Mouse (Mus musculus) T-helper 1 cell (primary cell): ENCODE results near the gene Mrpl45.
"Not testable (repeated sequence)": the region's sequence is repeated elsewhere in the genome, so short reads cannot be mapped to it uniquely, and the experiment has no call there.

Experiments used
- in situ Hi-C: fragments of 300-600 bp; cut with MboI, MseI; formaldehyde crosslinking; loops from one replicate; pipeline ENCODE4 v1.15.1; 2025; ENCODE audit warnings: high pct_unique_total_duplicates

The Mrpl45 gene

DNA sequence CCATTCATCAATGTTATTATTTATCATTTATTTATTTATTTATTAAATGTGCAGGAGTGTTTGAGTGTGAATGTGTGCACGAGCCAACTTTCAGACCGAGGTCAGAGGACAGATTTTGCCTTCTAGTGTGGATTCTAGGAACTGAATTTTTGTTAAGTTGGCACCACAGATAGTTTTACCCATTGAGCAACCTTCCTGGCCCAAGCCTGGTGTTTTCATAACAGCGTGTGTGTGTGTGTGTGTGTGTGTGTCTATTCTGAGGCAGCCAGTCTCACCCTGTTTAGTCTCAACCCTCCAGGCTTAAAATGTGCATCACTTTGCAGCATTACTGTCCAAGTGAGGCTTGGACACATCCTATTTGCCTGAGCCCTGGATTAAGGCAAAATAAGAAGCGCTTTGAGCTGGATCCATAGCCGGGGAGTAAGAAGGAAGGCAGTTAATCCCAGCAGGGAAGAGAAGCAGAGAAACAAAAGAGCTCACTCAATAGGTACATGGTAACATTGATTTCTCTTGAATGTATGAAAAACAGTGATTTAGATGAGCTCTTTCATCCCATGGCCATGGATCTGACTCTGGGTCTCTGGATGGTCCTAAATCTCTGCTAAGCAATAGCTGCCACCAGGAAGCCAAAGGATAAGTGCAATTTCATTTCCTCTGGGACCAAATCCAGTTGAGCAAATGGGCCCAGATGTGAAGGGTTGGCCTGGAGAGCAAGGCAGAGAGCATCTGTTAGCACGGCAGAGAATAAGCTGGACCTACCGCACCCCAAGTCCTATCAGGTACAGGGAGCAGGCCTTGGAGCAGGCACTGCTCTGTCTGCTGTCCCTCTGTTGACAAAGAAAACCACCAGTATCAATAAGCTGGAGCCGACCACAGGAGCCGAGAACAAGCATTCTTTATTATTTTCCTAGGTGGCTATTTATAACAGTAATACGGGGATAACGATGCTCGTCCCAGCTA lies 16.0 kb downstream of the Mrpl45 start:
- in situ Hi-C loops, result no loop called here

DNA sequence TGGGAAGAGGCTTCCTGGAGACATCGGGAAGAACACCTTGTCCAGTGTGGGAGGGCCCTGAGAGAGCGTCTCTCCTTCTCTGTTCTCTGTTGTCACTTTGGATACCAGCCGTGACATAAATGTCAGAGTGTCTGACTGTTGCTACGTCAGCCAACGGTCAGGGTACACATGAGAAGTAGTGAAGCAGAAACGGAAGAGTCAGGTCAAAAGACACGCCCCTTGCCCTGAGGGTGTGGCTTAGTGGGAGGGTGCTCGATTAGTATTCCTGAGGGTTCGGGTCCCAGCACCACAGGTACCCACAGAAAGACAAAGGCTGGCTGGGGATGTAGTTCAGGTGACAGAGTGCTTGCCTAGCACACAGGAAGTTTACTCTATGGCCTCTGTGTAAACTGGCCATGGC lies 17.5 kb downstream of the Mrpl45 start:
- in situ Hi-C loops, result no loop called here

DNA sequence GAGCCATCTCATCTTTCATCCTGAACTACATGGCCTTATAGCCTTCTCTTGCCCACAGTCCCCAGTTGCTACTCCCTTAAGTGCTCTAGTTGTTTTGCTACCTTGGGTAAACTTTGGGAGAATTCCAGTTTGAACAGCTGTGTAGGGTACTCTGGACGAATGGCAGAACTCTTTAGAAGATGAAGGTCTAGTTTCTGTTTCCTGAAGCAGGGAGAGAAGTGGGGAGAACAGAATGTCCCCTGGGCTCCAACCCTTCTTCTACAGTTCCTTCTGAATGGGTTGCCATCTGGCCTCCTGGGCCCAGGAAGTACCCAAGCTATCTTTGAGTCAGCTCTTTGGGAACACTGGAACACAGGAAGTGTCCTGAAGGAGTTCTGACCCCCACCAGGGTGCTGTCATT lies 18.4 kb downstream of the Mrpl45 start:
- in situ Hi-C loops, result no loop called here

DNA sequence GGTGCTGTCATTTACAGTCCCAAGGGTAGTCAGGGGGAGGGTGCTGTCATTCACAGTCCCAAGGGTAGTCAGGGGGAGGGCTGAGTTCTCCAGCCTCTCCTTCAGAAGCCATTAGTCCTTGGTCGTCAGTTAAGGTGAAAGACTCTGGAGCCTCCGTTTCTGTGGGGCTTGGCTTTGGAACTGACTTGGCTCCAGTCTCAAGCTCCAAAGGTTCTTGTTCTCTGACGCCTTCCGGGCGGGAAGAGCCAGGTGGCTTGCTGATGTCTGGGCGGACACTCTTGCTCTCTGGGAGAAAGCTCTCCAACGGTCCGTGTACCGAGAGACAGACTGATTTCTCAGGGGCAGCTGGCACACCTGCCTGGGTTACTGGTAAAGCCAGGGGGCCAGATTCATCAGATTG lies 18.9 kb downstream of the Mrpl45 start:
- in situ Hi-C loops, result no loop called here

DNA sequence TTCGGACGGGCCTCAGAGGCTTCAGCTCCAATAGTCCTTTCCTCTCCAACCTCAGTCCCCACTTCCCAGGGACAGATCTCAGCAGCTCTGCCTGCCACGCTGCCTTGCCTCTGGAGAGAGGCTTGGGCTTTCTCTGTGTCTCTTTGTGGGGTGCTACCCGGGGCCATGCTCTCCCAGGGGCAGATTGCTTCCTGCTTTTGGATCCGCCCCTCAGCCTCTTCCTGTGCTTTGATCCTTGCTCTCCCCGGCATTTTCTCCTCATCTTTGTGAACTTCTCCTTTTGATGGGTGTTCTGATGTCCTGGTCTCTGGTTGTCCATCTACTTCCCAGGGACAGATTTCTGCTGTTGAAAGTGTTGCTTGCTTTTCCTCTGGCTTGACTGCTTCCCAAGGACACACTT lies 20.7 kb downstream of the Mrpl45 start:
- in situ Hi-C loops, result no loop called here

DNA sequence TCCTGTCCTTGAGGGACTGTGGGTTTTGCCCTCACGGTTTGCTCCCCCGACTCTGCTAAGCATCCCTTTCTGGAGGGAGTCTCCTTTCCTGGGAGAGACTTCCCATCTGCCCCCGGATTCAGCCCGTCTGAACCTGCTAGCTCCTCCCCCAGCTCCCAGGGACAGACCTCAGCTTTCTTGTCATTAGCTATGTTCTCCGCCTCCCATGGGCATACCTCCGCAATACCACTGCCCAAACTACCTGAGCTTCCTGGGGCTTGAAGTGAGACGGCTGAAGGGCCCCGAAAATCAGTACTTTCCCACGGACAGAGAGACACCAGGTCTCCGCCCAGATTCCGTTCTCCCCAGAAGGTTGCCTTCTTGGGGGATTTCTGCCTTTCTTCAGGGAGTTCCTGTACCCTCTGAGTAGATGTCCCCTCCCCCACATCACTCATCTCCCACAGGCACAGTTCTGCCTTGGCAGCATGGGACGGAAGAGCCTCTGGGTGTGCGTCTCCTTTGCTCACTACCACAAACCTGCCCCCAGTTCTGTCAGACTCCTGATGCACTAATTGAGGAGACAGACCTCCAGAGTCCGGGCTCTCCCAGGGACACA lies 21.3 kb downstream of the Mrpl45 start:
- in situ Hi-C loops, result no loop called here

DNA sequence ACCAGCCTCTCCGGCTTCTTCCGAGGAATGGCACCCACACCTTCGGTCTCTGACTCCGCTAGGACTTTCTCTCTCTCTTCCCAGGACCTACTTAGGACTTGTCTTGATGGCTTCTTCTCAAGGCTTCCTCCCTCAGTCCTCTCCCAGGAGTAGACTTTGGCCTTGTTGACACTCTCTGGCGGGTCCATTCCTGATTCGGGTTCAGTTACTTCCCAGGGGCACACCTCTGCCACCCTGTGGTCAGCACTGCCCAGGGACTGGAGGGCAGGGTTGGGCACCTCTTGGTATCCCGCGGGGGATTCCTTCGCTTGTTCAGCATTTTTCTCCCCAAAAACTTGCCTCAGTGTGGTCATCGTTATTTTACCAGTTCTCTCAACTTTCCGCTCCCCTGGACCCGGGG lies 21.8 kb downstream of the Mrpl45 start:
- in situ Hi-C loops, result no loop called here

DNA sequence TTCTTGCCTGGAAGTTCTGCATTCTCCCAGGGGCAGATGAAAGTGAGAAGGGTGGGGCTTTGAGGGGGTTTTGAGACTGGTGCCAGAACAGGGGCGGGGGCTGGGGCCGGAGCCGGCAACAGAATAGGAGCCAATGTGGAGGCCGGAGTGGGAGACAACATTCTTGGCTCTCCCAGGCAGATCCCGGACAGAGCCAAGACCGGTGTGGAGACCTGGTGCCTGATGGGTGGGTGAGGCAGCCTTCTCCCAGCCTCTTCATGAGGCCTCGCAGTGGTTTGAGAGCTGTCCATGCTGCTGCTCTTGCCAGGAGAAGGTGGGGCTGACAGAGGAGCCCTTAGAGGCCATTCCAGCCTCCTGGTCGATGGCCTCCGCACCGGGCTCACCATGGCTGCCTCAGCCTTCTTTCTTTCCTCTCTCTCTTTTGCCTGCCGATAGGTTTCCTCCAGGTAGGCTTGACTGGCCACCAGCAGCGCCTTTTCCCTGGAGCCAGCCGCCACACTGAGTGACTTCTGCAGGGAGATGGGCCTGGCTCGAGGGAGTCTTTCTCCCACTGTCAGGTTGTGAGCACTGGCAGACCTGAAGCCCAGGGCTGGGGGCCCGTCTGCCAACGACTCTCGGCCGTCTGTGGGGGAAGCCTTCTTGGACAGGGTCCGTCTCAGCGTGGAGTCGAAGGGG lies 22.9 kb downstream of the Mrpl45 start:
- in situ Hi-C loops, result no loop called here

DNA sequence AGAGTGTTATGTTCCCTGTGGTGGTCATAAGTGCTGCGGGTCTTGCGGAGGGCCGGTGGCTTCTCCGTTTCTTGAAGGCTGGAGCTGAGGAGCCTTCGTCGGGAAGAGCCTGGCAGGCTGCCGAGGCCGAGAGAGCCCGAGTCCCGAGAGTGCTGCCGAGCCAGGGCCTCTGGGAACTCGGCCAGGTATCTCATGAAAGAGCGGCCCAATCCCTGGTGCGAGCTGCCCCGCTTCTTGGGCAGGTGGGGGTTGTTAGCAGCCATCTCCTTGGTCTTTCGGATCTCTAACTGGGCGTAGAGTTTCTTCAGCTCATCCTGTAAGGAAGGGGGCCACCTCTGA lies 23.4 kb downstream of the Mrpl45 start:
- in situ Hi-C loops, result no loop called here

DNA sequence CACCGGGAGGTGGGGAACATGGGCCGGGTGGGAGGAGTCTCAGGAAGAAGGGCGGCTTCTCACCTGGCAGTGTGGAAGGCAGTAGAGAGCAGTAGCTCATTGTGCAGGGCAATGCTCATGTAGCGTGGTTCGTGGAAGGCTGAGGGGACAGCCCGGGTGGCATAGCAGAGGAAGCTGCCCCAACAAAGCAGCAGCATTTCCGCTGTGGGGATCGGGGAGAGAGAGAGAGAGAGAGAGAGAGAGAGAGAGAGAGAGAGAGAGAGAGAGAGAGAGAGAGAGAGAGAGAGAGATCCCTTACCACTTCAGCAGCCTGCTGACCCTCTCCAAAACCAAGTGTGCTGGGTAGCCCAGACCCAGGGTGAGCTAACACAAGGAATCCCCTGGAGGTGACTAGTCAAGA lies 27.7 kb downstream of the Mrpl45 start:
- in situ Hi-C loops, result no loop called here

DNA sequence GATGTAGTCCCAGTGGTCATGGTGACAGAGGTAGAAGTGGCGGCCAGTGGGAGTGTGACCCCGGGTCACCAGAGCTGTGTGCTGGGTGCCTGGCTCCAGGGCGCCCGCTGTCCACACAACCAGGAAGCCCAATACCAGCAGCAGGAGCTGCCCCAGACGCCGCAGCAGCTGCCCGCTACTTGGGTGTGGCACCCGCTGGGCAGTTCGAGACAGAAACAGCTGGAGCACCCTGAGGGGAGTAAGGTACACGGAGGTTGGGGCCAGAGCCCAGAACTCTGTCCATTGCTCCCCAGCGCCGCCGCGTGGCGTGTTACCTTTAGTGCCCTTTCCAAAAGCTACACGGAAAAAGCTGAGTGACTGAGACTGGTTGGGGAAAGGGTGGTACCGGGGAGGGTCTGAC lies 28.1 kb downstream of the Mrpl45 start:
- in situ Hi-C loops, result no loop called here

DNA sequence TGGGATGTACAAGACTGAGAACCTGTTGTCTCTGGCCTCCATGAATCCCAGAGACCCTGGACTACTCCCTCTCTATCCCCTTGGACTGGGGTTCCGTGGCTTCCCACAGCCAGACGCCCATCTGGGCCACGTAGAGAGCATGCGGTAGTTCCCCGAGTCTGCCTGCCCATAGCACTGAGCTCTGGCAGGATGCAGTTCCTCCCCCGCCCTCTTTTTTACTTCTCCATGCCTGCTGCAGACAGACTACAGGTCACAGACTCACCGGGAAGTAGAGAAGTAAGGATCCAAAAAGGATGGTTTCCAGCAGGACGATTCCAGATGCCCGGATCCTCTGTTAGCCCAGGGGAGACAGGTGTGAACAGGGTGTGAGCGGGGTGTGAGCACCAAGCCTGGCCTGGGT lies 29.9 kb downstream of the Mrpl45 start:
- in situ Hi-C loops, result no loop called here

DNA sequence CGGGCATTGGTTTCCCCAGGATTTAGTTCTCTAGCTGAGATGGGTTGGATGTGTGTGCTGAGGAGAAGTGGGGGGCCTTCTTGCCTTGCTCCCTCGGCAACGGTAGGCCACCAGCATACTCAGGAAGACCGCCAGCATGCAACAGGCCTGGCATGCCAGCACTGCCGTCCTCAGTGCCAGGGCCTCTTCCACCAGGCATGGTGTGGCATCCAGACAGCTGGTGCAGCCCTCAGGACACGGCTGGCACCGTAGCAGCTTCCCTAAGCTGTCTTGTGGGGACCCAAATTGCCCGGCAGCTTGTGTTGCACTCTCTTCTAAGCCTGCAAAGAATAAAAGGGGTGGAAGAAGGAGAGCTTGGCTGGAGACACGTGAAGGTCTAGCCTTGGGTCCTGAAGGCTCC lies 30.9 kb downstream of the Mrpl45 start:
- in situ Hi-C loops, result no loop called here

DNA sequence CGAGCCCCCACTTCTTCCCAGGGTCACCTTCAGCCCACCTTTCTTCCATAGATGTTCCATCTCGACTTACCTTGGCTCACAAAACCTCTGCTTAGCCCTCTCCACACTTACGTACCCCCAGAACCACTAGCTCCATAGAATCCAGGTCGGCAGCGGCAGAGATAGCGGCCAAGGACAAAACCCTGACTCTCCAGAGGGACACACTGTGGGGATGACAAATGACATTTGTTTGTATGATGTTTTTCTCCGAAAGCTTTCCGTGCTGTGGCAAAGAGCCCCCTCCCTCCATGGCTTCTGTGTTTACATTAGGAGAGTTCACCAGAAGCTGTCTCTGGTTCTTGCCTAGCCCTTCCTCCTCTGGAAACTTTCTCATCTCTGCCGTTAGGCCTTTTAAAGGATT lies 31.8 kb downstream of the Mrpl45 start:
- in situ Hi-C loops, result no loop called here

DNA sequence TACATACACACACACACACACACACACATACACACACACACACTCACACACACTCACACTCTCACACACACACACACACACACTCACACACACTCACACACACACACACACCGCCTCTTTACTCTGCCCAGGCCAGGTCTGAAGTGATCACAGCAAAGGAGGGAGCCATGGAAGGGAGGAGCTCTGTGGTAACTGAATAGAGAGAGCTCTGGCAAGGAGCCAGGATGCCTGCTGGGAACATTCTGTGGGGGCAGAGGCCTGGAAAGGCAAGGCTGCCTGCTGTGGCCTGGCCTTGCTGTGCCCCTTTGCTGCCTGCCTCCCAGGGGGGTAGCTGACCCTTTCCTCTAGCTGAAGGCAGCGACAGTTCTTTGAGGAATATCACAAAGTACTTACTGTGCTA lies 34.5 kb downstream of the Mrpl45 start:
- in situ Hi-C loops, result no loop called here

DNA sequence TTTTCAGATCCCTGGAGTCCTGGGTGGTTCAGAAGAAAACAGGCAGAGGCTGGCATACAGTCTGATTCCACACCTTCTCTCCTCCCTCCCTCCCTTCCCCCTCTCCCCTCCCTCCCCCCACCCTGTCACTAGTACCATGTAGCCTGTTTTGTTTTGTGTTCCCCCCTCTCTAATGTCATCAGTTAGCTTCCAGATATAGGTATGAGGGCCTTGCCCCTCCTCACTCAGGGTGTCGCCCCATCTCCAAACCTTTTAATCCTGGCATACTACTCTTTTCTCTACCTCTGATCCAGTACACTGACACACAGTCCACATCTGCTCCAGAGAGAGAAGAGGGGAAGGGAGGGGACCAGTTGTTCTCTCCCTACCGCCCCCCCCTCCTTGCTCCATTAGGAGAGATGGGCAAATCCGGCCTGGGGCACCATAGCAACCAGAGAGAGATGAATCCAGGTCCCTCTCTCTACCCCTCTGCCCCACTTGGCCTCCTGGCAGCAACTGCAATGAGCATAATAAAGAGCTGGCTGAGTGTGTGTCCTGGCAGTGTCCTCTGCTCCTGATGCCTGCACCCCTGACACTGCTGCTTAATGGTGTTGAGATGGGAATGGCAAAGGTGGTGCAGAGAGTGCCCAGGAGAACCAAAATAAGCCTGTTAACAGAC lies 36.6 kb downstream of the Mrpl45 start, which contains the start of gene Gpr179:
Gene Gpr179, minus strand, starts transcription at position 51 of the 658 bp plus-strand sequence.
- in situ Hi-C loops, result no loop called here

DNA sequence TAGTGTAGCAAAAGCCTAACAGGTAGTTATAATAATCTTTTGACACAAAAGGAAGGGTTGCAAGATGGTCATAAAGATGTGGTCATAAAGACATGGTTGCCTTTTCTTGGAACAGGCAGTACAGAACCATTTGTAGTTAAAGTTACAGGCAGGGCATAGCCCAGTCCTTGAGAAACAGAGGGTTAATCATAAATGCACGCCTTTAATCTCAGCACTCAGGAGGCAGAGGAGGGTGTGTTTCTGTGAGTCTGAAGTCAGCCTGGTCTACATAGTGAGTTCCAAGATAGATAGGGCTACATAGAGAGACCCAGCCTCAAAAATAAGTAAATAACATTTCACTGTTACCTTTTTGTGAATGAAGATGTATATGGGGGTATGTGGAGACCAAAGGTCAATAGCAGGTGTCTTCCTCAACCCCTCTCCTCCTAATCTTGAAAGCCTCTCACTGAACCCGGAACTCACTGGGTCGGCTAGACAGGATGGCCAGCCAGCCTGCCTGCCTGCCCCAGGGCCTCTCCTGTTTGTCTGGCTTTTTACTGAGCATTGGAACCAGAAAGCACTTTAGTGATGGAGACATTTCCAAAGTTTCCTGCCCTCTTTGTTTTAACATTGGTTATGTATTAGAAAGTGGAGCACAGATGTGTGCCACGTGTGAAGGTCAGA lies 37.5 kb downstream of the Mrpl45 start:
- in situ Hi-C loops, result no loop called here

DNA sequence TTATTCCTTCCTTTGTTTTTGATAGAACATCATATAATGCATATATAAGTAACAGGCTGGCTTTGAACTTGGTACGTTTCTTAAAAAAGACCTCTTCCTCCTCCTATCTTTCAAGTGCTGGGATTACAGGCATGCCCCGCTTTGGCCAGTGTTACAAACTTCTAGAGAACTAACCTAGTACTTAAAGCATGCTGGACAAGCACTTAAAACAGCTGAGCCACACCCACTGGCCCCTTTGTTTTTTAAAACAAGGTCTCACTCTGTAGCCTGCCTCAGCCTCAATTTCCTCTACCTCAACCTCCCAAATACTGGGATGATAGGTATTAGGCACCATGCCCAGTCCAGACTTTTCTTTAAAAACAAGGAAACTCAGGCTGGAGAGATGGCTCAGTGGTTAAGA lies 39.1 kb downstream of the Mrpl45 start:
- in situ Hi-C loops, result no loop called here

DNA sequence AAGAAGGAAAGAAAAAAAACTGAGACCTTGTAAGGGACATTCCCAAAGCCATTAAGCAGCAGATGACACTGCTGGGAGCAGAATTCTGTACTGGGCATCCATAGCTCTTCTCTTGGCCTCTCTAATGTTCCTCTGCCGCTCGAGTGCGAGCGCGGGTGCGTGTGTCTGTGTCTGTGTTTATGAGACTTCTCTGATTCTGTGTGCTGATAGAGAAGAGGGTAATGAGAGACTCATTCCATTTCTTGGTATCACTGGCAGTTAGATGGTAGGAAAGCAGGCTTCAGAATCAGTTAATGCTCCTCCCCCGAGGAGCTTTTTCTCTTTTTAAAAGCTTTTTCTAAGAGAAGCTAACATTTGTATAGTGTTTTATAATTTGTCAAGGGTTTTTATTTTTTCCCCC lies 39.7 kb downstream of the Mrpl45 start:
- in situ Hi-C loops, result no loop called here

DNA sequence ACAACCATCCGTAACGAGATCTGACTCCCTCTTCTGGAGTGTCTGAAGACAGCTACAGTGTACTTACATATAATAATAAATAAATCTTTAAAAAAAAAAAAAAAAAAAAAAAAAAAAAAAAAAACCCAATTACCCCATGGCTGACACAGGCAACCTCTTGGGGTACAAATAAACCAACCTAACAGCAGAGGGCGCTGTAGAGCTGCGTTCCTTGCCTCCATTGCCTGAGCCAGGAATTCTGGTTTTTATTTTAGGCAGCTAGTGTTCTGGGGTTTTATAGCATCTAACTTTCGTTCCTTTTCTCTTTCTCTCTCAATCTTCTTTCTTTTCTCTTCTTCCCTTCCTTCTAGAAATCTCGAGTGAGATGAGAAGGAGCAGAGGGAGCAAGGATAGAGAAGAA lies 42.1 kb downstream of the Mrpl45 start:
- in situ Hi-C loops, result not testable (repeated sequence)

DNA sequence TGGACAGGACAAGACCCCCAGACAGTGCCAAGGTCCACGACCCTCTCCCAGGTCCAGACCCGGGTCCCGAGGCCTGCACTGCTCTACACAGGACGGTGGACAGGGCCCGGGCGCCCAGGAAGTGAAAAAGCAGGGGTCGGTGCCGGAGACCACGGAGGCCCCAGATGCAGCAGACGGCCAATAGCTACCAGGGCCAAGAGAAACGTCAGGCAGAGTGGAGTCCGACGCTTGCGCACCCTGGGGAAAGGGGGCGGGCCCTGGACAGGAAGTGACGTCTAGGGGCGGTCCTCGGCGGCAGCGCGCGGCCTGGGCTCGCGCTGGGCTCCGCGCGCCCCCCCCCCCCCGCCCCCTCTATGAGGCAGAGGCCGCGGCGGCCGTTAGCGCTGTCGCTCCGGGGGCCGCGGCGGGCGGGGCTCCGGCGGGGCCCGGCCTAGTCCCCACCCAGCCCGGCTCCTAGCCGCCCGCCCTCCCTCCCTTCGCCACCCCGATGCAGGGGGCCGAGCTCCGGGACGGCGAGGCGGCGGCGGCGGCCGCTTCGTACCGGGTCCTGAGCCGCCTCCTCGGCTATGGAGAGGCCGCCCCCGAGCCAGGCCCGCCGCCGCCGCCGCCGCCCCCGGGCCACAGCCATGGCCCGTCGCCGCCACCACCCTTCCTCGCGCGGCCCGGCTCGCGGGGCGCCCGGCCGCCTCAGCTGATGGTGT lies 46.6 kb downstream of the Mrpl45 start, which contains the start of gene Socs7:
Gene Socs7, plus strand, starts transcription at position 604 of the 701 bp plus-strand sequence.
- in situ Hi-C loops, result loop anchor here (10.0 kb wide), 1 partner anchor 1293 kb away; no protein-coding TSS in a partner anchor
